Mouse (Mus musculus): ENCODE measurements at regions not wholly inside any gene's neighbourhood (a gene's known extent, or its start where the extent isn't known, plus 50 kb on each side); places are given as distances from the start of the nearest gene placed in this dataset.

- intact Hi-C loops (cut with DNase I), result no loop called here
- no peak for DNase-seq
These were observed 116.5 kb upstream of the Prkd1 start for GRCm38 (mm10) chr12:50765156-50765940.

GRCm38 (mm10) chr12:50764457-50764856 is 115.6 kb upstream of the Prkd1 start:
- intact Hi-C loops (cut with DNase I), result no loop called here

GRCm38 (mm10) chr12:50734135-50734534 is 85.2 kb upstream of the Prkd1 start:
- intact Hi-C loops (cut with DNase I), result no loop called here
- DNase-seq, result no peak

More at GRCm38 (mm10) chr12:50764457-50764856, 115.6 kb upstream of the Prkd1 start:
- no peak for DNase-seq

GRCm38 (mm10) chr12:50712615-50713014 is 63.7 kb upstream of the Prkd1 start:
- intact Hi-C loops (cut with DNase I), result no loop called here

GRCm38 (mm10) chr12:50709000-50709788 is 60.3 kb upstream of the Prkd1 start:
- DNase-seq, result no peak
- intact Hi-C loops (cut with DNase I), result no loop called here

More at GRCm38 (mm10) chr12:50712615-50713014, 63.7 kb upstream of the Prkd1 start:
- DNase-seq, result no peak

GRCm38 (mm10) chr12:50698613-50699442 is 49.9 kb upstream of the Prkd1 start:
- intact Hi-C loops (cut with DNase I), result loop anchor here (10.0 kb wide), 1 partner anchor 384 kb away; no protein-coding TSS in a partner anchor
- DNase-seq, result no peak
